Mouse (Mus musculus): ENCODE data around the gene Ticrr.

DNA sequence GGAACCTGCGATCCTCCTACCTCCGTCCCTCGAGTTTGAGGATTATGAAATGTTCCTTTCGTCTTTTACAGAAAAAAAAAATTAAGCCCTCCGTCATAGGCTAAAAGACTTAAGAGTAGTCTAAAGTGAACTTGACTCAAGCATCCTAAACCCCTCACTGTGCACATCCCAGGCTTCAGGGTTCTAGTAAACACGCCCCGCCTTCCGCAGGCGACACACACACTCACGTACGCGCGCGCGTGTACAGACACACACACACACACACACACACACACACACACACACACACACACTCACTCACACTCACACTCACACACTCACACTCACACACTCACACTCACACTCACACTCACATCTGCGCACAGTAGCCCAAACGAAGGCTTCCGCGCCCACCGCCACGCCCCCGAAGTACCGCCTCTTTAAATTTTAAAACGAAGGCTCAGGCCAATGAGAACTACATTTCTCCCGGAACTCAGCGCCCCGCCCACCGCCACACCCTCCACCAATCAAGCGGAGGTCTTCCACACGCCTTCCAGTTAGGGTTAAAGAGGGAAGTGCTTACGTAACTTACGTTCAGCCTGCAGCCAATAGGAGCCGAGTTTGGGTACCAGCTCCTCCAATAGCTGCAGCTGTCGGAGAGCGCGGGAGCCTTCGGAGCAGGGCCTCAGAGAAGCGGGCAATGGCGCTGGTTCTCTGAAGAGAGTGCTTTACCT, at the start of gene Ticrr:
- TF ChIP-seq GATA1 (IDR thresholded peaks at IDR 0.05; ENCODE audit: borderline replicate concordance, low read length) (no peak), FLI1 (IDR thresholded peaks at IDR 0.05; ENCODE audit: low read length) (peak; percentile 75; the same call in 1 of the 2 replicates)
